Mouse (Mus musculus) gastrocnemius, adult 2 months (tissue): Measurements from ENCODE around the gene Vav2. TPM values are rescaled to one million over a fixed set of nuclear protein-coding genes. Genes with fewer than 3 reads are reported as not detected.

Experiments
- DNase-seq: peaks from one replicate; pipeline ENCODE4 v3.0.0; 2022
- H3K27ac ChIP-seq: fragments of 200-600 bp; 2 replicates; pipeline ENCODE4 v1.8.1; 2022; ENCODE audit warnings: mild to moderate bottlenecking
- H3K4me3 ChIP-seq: fragments of 200-600 bp; 2 replicates; pipeline ENCODE4 v1.8.1; 2022; ENCODE audit warnings: mild to moderate bottlenecking, moderate library complexity
- CTCF ChIP-seq: fragments of 200-600 bp; IDR thresholded peaks from 2 replicates; pipeline ENCODE4 v1.8.1; 2022; ENCODE audit warnings: antibody characterized with exemption, mild to moderate bottlenecking, moderate library complexity
- intact Hi-C: fragments of 180-260 bp; cut with DNase I; formaldehyde crosslinking; loops from one replicate; pipeline ENCODE4 v1.15.1; 2025
- total RNA-seq, 2 experiments: library from RNA; stranded (reverse); gene quantifications; 2 replicates each; pipeline ENCODE4 v1.2.3; 2021

Vav2 gene
- total RNA-seq, 2 experiments from 2014 or later, result 2.0 to 4.3 TPM

DNA sequence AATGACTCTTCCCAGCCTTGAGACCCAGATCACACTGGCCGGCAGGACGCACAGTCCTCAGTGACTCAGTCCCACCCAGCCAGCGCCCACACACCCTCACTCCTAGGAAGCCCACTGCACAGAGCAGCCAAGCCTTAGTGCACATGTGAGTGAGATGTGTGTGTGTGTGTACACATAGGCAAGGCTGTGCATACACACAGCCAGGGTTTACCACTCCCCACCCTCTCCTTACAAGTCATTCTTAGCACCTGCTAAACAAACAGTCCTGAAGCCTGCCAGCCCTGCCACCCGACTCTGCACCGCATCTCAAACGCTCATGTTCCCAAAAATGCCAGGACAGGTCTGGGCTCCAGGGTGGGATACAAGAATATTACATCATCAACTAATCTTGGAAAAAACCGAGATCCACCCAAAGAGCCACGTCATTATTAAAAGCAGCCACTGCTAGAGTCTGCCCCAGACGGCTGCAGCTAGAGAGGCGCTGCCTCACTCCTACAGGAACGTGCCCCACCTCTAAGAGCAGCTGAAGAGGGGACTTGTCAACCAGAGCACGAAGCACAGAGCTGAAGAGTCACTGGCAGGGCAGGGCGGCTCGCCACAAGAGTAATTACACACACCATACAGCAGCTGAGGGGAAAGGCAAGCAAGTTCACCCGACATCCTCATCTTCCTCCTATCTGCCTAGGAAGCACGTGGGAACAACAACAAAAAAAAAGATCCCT is 12.7 kb downstream of the Vav2 start:
- H3K4me3 ChIP-seq, result no peak overlapping the region
- intact Hi-C loops, result no loop called here
- peak overlapping the region; percentile 38; the same call in 1 of the 2 replicates for H3K27ac ChIP-seq
- DNase-seq, result peak; percentile 41
- no peak for TF ChIP-seq CTCF

DNA sequence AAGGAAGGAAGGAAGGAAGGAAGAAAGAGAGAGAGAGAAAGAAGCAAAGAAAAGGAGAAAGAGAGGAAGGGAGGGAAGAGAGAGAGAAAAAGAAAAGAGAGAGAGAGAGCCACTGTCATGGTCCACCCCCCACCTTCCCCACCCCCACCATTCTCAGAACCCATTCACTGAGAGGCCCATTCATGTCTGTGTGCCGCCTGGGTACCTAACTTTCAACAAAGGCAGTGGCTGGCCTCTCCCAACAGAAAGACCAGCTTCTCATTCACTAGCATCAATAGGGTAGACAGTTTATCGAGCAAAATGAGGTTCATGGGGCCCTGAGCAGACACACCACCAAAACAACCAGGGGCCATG is 13.3 kb downstream of the Vav2 start:
- intact Hi-C loops, result no loop called here
- Histone ChIP-seq H3K4me3 (no peak overlapping the region), H3K27ac (no peak overlapping the region)
- no peak for DNase-seq
- no peak for TF ChIP-seq CTCF

DNA sequence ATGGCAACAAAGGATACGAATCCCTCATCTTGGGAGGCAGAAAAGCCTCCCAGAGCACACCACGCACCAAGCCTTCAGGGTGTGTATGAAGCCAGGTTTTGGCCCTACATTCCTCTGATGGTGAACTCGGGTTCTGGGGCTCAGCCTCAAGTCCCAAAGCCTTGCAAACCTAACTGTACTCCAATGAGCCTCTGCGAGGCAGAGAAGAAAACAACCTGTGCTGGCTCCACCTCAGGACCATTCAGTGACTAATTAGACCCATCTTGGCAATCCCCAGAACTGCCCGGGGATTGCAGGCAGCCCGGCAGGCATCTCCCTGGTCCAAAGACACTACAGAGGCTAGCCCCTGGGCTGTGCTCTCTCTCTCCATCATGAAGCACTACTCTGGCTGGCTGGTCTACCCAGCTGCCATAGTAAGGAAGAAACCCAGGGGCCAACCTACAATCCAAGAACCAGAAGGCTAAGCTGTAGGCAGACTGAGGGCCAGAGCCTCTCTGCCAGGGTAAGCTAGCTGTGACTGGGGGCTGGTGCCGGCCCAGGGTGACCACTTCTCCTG is 14.5 kb downstream of the Vav2 start:
- no peak for DNase-seq
- no peak overlapping the region for H3K4me3 ChIP-seq
- intact Hi-C loops, result no loop called here
- no peak for TF ChIP-seq CTCF
- peak overlapping the region; percentile 32; the same call in 1 of the 2 replicates for H3K27ac ChIP-seq

DNA sequence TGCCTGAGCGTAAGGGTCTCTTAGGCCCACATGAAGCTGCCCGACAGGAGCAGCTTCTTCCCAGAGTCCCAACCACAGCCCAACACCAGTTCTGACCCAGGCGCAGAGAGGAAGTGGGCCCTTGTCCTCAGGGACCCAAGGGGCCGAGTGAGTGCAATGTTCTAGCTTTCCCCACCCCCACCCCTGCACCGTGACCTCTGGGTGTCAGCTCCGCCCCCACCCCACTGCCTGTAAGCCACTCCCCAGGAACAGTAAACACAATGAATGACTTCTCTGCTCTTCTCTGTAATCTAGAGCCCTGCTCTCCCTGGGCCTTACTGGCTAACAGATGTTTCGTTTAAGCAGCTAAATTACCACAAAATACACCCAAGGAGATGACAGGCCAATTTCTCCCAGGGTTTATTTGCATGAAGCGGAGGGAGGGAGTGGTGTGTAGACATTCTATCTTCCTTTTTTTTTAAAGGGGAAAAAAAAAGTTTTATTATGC is 15.1 kb downstream of the Vav2 start:
- Histone ChIP-seq H3K27ac (peak overlapping the region; percentile 40; the same call in 1 of the 2 replicates), H3K4me3 (no peak overlapping the region)
- no peak for DNase-seq
- TF ChIP-seq CTCF, result no peak
- intact Hi-C loops, result no loop called here

DNA sequence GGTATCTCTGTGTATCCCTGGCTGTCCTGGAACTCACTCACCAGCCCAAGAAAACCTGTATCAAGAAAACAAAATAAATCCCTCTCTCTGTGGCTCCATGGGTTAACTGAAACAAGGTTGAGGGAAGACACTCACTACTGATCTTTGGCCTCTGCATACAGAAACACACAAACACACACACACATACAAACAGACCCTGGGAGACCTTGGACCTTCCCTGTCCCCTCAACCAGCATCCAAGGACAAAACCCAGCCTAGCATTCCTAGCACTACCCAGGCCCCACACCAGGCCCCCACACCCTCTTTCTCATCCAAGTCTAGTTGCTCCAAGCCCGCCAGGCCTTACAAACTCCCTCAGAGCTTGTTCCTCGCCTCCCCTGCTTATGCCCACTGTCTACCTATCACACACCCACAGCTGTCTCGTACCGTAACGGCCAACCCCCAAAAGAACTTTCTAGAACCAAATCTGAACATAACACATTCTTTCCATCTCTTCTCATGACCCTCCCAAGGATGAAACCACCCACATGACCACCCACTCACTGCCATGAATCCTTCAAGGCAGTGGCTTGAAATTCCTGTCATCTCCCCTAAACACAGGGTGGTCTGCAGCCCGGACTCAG is 16.2 kb downstream of the Vav2 start:
- intact Hi-C loops, result no loop called here
- no peak for TF ChIP-seq CTCF
- H3K27ac ChIP-seq, result no peak overlapping the region

DNA sequence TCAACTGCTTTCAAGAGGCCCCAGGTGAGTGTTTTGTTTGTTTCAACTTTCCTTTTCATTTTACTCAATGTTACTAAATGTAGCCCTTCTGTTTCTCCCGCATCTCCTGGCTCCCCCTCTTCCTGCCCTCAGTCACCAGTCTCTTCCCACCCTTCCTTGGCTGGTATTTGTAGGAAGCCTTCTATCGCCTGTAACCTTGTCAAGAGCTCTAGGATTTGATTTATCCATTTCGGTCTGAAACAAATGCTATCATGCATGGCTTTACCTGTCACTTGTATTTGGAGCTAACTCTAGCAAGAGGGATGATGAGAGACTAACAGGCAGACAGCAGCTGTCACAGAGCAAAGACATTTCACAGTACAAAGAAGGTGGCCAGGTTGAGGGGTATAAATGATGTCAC is 18.6 kb downstream of the Vav2 start:
- Histone ChIP-seq H3K27ac (no peak overlapping the region), H3K4me3 (no peak overlapping the region)
- intact Hi-C loops, result no loop called here
- no peak for DNase-seq
- no peak for TF ChIP-seq CTCF

More for the DNA sequence above, 16.2 kb downstream of the Vav2 start:
- no peak overlapping the region for H3K4me3 ChIP-seq
- DNase-seq, result no peak

DNA sequence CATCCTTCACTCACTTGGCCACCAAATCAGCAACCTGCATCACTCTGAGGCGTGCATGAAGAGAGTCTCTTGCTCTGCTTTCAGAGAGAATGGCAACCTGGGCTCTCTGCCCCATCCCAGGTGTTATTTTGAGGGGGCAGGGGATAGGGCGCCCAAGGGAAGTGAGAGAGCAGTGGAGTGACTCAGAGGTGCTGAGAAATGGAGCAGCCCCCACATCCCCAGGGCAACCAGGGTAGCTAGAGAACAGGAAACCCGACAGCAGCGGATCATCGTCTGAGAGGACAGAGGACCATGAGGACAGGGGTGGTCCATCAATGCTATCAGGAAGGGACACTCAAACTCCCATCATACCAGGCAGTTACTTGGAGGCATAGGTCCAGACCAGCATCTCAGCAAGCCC is 19.9 kb downstream of the Vav2 start:
- Histone ChIP-seq H3K27ac (no peak overlapping the region), H3K4me3 (no peak overlapping the region)
- TF ChIP-seq CTCF, result no peak
- DNase-seq, result no peak
- intact Hi-C loops, result no loop called here

DNA sequence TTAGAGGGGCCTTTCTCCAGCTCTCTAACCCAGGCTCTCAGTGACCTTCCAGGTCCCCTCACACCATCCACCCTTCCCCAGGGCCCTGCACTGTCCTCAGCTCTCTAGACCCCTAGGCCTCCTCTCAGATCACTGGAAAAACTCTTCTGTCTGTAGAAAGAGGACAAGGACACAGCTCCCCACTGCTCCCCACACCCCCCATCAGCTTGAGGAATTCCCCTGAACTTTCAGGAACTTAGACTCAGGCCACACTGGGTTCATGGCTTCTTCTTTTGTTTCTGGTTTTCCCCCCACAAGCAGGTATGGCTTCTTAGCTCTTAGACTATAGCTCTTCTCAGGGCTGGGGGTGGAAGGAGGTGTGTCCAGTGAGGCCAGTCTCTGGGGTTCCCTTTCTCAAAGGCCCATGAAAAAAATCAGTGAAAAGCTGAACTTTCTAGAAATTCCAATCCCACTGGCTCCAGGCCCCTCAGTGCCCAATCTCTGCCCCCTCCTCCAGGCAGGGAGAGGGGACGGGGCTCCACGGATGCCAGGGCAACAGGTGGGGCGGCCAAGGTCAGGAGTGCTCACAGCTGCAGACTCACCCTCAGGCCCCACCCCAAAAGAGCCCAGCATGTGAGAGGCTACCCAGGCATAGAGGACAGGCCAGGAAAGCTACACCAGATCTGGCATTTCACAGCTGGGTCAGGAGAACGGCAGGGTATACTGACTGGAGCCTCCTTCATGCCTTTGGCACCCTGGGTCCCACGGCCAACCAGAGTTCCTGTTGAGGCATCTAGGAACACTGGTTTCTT is 21.5 kb downstream of the Vav2 start:
- no peak for TF ChIP-seq CTCF
- H3K4me3 ChIP-seq, result no peak overlapping the region
- no peak overlapping the region for H3K27ac ChIP-seq
- no peak for DNase-seq
- intact Hi-C loops, result no loop called here

DNA sequence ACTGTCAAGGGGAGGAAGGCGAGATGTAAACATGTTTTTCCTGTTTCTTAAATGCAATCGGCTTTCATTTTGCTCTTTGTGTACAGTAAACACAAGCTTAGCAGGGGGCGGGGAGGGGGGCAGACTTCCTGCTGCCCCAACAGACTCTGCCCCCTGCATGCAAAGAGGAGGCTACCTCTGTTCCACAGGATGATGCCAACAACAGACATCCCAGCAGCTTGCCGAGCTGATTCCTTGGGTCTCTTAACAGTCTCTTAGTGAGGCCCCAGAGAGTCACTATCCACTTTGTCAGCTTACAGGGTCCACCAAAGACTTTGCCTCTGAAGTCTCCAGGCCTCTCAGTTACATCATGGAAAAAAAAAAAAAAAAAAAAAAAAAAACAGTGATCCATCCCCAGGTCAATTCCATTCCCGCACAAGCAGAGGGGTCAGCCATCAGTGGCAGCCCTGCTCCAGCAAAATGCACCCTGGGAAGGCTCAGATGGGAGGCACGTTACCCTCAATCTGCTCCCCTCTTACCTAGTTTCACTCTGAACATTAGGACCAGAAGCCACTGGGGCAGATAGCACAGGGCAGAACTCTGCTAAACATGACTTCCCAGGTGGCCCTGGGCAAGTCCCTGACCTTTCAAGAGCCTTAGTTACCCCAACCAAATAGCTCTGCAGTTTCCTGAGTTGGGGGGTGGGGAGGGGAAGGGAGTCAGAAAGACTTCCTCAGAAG is 22.3 kb downstream of the Vav2 start:
- no peak for TF ChIP-seq CTCF
- no peak overlapping the region for H3K27ac ChIP-seq
- no peak overlapping the region for H3K4me3 ChIP-seq
- no peak for DNase-seq
- intact Hi-C loops, result no loop called here

DNA sequence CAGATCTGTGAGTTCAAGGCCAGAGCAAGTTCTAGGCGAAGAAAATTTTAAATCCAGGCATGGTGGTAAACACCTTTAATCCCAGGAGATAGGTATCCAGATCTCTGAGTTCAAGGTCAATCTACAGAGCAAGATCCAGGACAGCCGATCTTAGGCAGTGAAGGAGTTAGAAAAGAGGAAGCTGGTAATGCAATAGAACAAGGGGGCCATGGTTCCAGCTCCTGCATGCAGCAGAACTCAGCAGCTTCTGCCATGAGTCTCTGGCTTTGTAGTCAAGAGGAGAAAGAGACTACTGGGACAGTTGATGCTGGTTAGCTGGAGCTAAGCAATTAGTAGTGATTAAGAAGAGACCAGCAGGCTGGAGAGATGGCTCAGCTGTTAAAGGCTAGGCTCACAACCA is 25.3 kb downstream of the Vav2 start:
- TF ChIP-seq CTCF, result no peak
- intact Hi-C loops, result no loop called here
- Histone ChIP-seq H3K4me3 (no peak overlapping the region), H3K27ac (no peak overlapping the region)
- no peak for DNase-seq

DNA sequence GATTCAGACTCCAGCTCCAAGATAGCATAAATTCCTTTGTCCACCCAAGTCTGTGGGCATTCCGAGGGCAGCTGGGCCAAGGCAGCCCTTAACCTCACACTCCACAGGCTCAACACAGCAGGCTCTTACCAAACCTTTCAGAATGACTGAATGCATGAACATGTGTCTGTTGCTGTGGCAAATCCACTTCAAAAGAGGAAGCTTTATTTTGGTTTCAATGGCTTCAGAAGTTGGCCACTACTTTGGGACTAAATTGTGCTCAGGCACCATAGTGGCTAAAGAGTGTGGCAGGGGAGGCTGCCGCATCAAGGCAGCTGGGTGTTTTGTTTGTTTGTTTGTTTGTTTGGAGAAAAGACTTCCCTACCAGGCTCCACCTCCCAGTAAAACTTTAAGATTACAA is 26.8 kb downstream of the Vav2 start:
- Histone ChIP-seq H3K27ac (no peak overlapping the region), H3K4me3 (no peak overlapping the region)
- intact Hi-C loops, result no loop called here
- no peak for DNase-seq
- TF ChIP-seq CTCF, result no peak

DNA sequence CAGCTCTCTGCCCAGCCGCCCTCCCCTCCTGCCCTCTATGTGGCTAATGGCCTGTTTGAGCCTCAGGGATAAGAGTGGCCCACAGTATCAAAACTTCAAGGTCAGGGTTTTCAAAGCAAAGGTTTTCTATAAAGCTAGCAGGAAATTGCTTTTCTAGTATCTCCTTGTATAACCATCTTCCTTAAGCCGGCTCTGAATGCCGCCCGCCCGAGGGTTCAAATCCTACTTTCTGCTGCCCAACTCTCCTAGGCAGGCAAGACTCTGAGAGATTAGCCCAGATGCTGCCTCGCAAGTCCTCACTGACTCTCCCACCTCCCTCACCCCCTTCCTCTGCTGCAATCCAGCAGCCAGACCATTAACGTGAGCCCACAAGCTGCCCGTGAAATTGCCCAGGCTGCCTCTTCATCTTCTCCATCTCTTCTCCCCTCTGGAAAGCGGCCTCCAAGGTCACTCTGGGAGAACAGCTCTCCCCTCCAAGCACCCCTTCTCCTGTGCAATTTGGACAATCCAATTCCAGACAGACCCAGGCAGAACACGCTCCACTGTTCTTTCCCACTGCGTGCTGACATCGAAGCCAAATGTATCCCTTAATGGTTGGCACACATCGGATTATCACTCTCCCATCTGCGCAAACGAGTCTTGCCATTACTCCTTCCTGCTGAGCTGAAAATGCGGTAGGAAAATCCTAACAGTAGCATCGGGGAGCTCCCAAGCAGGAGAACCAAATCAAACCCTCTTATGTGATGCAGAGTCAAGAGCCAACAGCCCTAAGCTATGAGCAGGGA is 30.0 kb downstream of the Vav2 start:
- DNase-seq, result no peak
- no peak overlapping the region for H3K4me3 ChIP-seq
- no peak overlapping the region for H3K27ac ChIP-seq
- no peak for TF ChIP-seq CTCF
- intact Hi-C loops, result no loop called here
